Mouse (Mus musculus) C2C12 (cell line): ENCODE results near the gene Sycn.
"Not testable (repeated sequence)": the region's sequence is repeated elsewhere in the genome, so short reads cannot be mapped to it uniquely, and the experiment has no call there.

Experiments
- CTCF ChIP-seq: IDR thresholded peaks from one replicate; pipeline ENCODE4 v1.5.1; 2011; ENCODE audit not compliant: control insufficient read depth, insufficient read depth, insufficient read length
- MAX ChIP-seq: IDR thresholded peaks from one replicate; pipeline ENCODE4 v1.6.1; 2011; ENCODE audit warnings: mild to moderate bottlenecking, control low read depth
- MYOD1 ChIP-seq: IDR thresholded peaks from one replicate; pipeline ENCODE4 v1.6.1; 2011; ENCODE audit warnings: low read depth; ENCODE audit not compliant: control insufficient read depth, insufficient read length
- USF1 ChIP-seq: IDR thresholded peaks from one replicate; pipeline ENCODE4 v1.6.1; 2011; ENCODE audit warnings: low read depth, mild to moderate bottlenecking, control low read depth, moderate library complexity

DNA sequence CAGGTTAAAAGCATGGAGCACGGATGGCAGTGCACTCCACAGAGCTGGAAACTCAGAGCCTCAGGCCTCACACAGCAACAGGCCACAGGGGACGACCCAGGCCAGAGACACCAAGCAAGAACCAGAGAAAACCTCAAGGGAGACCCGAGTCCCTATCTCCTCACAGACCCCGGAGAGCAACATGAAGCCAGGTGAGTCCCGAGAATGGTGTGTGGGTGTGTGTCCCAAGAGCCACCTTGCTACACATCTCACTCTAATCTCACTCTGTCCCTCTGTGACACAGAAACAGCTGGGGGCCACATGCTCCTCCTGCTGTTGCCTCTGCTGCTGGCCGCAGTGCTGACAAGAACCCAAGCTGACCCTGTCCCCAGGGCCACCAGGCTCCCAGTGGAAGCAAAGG lies 18.1 kb upstream of the Sycn start, which contains the start of gene Ifnl3:
- TF ChIP-seq CTCF, MYOD1, USF1, MAX: not testable (repeated sequence)
